Mouse (Mus musculus): Measurements from ENCODE around the gene Prkci.

GRCm38 (mm10) chr3:30999401-31000017, 4.0 kb downstream of the Prkci start:
- TF ChIP-seq CTCF (IDR thresholded peaks at IDR 0.05; ENCODE audit: borderline replicate concordance, insufficient read depth, low read depth, low read length) (no peak), POLR2A (IDR thresholded peaks at IDR 0.05; ENCODE audit: borderline replicate concordance, insufficient read depth, low read length) (no peak)
